Mouse (Mus musculus) lung, postnatal 0 days (tissue): ENCODE measurements around the gene N4bp2l1. TPM values are rescaled to one million over a fixed set of nuclear protein-coding genes. Genes with fewer than 3 reads are reported as not detected.

Experiments used
- ATAC-seq: fragments of 200-750 bp; cut with Nextera tagmentation; 2 replicates; pipeline ENCODE4 v1.8.0; 2017; ENCODE audit warnings: moderate library complexity
- DNase-seq: peaks from one replicate; pipeline ENCODE4 v3.0.0-alpha.2; 2016; ENCODE audit warnings: low spot score
- H3K27ac ChIP-seq: fragments of 300-500 bp; sonication (generic); 2 replicates; pipeline ENCODE4 v1.5.1; 2014; ENCODE audit warnings: antibody characterized with exemption, mild to moderate bottlenecking, low read length, mixed read lengths
- H3K27me3 ChIP-seq: fragments of 300-500 bp; sonication (generic); replicated peaks from 2 replicates; pipeline ENCODE4 v1.6.1; 2014; ENCODE audit warnings: low read length, mixed read lengths; ENCODE audit not compliant: insufficient read depth
- H3K36me3 ChIP-seq: fragments of 300-500 bp; sonication (generic); 2 replicates; pipeline ENCODE4 v1.6.1; 2014; ENCODE audit warnings: low read length, mixed read lengths; ENCODE audit not compliant: insufficient read depth
- H3K4me1 ChIP-seq: fragments of 300-500 bp; sonication (generic); 2 replicates; pipeline ENCODE4 v1.6.1; 2014; ENCODE audit warnings: antibody characterized with exemption, low read depth, low read length, mixed read lengths; ENCODE audit not compliant: insufficient read depth
- H3K4me2 ChIP-seq: fragments of 300-500 bp; sonication (generic); replicated peaks from 2 replicates; pipeline ENCODE4 v1.6.1; 2014; ENCODE audit warnings: low read depth, mild to moderate bottlenecking, low read length, moderate library complexity, mixed read lengths
- H3K4me3 ChIP-seq: fragments of 300-500 bp; sonication (generic); 2 replicates; pipeline ENCODE4 v1.5.1; 2014; ENCODE audit warnings: low read depth, low read length
- H3K9ac ChIP-seq: fragments of 300-500 bp; sonication (generic); replicated peaks from 2 replicates; pipeline ENCODE4 v1.6.1; 2014; ENCODE audit warnings: low read depth, mild to moderate bottlenecking
- H3K9me3 ChIP-seq: fragments of 300-500 bp; sonication (generic); 2 replicates; pipeline ENCODE4 v1.6.1; 2016; ENCODE audit warnings: low read length, mixed read lengths
- CTCF ChIP-seq: IDR thresholded peaks from 2 replicates; pipeline ENCODE4 v1.5.1; 2016; ENCODE audit warnings: antibody characterized with exemption, mild to moderate bottlenecking
- EP300 ChIP-seq: IDR thresholded peaks from 2 replicates; pipeline ENCODE4 v1.6.1; 2016; ENCODE audit warnings: antibody characterized with exemption, mild to moderate bottlenecking, control low read depth
- WGBS: fragments of 180-500 bp; shearing (Covaris S2); extraction: QIAGEN DNeasy Blood & Tissue Kit; methylation state at CpG from one replicate; pipeline ENCODE4 v1.1.7; 2014; 5-methylcytosine and 5-hydroxymethylcytosine counted together
- polyA plus RNA-seq: library from polyadenylated mRNA; unstranded; fragments of >200 nt; fragmentation: Nextera tagmentation; extraction: Ambion mirVana; gene quantifications from 2 replicates; pipeline ENCODE4 v1.2.1, GENCODE M21; 2015

Gene N4bp2l1
- polyA plus RNA-seq, 1 experiment from 2014 or later = 15.2 TPM

DNA sequence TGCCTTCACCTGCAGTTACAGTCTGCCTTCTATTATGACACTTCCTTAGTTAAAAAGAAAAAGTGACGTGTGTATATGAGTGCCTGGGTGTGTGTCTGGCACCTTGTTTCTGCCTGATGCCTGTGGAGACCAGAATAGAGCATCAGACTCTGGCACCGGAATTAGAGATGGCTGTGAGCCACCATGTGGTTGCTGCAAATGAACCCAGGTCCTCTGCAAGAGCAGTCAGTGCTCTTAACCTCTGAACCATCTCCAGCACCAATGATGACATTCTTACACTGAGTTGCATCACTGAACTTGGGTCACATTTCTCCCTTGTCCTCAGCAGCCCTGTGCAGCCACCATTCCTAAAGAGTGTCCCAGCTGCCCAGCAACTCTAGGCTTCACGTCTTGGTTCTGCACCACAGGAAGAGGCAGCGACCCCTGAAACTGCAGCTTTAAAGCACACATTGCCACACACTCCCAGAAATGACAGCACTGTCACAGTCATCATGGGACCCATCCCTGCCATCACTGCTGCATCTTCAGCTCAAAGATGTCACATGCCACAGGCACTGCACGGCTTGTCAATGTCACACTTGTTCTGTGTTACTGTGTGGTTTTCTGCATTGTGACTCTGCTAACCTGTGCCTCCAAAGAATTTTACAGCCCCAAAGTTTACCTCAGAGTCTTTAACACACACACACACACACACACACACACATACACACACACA, 13.2 kb downstream of the N4bp2l1 start:
- no peak overlapping the region for H3K9ac ChIP-seq
- DNase-seq (peak; percentile 71), ATAC-seq (peak; percentile 77)
- H3K4me1 ChIP-seq = peaks cover 4% of the 10 kb centered on the region; the same call in 1 of the 2 replicates
- WGBS = 48% methylated on average over 5 of the region's 5 CpGs
- no peaks in the 10 kb centered on the region for H3K27me3 ChIP-seq
- H3K27ac ChIP-seq = no peak overlapping the region
- no peak for TF ChIP-seq CTCF
- TF ChIP-seq EP300 = no peak
- no peaks in the 10 kb centered on the region for H3K9me3 ChIP-seq
- H3K4me2 ChIP-seq = no peak overlapping the region
- no peaks in the 10 kb centered on the region for H3K36me3 ChIP-seq
- no peak overlapping the region for H3K4me3 ChIP-seq

DNA sequence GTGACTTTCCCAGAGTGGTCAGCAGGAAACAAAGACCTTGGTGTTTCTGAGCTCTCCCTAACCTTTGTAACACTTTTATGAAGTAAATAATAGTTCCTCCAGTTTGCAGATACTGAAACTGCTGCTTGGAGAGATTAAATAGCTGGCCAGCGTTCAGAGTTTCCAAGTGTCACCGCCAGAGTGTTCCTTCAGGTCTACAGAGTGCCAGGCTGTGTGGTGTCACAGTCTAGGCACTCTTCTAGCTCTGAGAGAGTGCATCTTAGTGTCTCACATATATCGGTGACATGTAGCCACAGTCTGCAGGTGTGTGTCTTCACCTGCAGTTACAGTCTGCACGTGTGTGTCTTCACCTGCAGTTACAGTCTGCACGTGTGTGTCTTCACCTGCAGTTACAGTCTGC, 13.8 kb downstream of the N4bp2l1 start:
- Histone ChIP-seq H3K4me2 (no peak overlapping the region), H3K27me3 (no peaks in the 10 kb centered on the region), H3K9ac (no peak overlapping the region), H3K36me3 (no peaks in the 10 kb centered on the region), H3K27ac (no peak overlapping the region), H3K4me1 (peaks cover 7% of the 10 kb centered on the region; the same call in 1 of the 2 replicates), H3K4me3 (no peak overlapping the region), H3K9me3 (no peaks in the 10 kb centered on the region)
- TF ChIP-seq EP300 = no peak
- TF ChIP-seq CTCF = no peak
- DNase-seq (no peak), ATAC-seq (no peak)
- 66% methylated on average over 5 of the region's 5 CpGs for WGBS

DNA sequence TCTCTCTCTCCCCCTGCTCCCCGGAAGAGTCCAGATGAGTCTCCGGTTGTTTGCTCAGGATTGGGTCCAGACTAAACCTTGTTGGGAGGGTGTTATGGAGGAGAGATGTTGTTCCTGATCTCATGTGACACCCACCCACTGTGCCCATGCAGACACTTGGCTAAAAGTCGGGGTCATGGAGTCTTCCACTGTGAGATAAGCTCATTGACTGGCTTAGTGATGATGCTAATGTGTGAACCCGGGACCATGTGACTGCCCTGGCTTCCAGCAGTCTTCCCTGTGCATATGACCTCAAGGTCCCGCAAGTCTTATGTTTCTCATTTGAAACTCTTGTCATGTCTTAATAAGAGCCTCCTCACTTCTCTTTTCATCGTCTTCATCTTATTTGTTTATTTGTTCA, 15.8 kb downstream of the N4bp2l1 start:
- no peak for TF ChIP-seq EP300
- TF ChIP-seq CTCF = no peak
- H3K9me3 ChIP-seq = no peaks in the 10 kb centered on the region
- no peak overlapping the region for H3K4me3 ChIP-seq
- H3K27ac ChIP-seq = no peak overlapping the region
- no peak for ATAC-seq
- no peaks in the 10 kb centered on the region for H3K36me3 ChIP-seq
- H3K4me2 ChIP-seq = no peak overlapping the region
- no peaks in the 10 kb centered on the region for H3K27me3 ChIP-seq
- 65% methylated on average over 6 of the region's 6 CpGs for WGBS
- DNase-seq = no peak
- peaks cover 7% of the 10 kb centered on the region; the same call in 1 of the 2 replicates for H3K4me1 ChIP-seq
- H3K9ac ChIP-seq = no peak overlapping the region

DNA sequence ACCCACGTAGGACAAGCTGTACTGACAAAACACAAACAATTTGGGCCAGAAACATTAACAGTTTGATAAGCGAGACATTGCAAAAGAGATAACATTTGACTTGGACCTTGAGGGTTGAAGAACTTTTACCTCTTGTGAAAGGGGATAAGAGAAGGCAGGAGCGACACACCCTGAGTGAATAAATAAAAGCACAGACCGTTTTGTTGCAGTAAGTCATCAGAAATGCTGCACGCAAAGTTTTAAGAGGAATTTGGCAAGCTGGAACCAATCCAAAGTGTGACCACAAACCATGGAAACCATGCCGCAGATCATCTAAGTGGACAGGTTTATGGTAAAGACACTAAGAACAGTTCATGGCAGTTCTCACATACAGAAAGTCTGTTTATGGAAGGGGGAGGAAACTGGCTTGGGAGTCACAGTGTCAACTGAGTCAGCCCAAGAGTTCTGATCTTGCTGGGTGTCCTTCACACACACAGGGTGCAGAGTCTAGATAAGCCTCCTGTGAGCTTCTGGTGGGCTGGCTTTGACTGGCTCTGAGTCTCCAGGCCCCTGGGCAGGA, 18.3 kb downstream of the N4bp2l1 start:
- no peaks in the 10 kb centered on the region for H3K36me3 ChIP-seq
- no peak overlapping the region for H3K9ac ChIP-seq
- peaks cover 16% of the 10 kb centered on the region; the same call in 1 of the 2 replicates for H3K4me1 ChIP-seq
- ATAC-seq = no peak
- no peaks in the 10 kb centered on the region for H3K9me3 ChIP-seq
- H3K4me3 ChIP-seq = no peak overlapping the region
- DNase-seq = peak; percentile 40
- TF ChIP-seq EP300 = no peak
- TF ChIP-seq CTCF = no peak
- 22% methylated on average over 6 of the region's 6 CpGs for WGBS
- no peaks in the 10 kb centered on the region for H3K27me3 ChIP-seq
- H3K4me2 ChIP-seq = no peak overlapping the region
- H3K27ac ChIP-seq = no peak overlapping the region

DNA sequence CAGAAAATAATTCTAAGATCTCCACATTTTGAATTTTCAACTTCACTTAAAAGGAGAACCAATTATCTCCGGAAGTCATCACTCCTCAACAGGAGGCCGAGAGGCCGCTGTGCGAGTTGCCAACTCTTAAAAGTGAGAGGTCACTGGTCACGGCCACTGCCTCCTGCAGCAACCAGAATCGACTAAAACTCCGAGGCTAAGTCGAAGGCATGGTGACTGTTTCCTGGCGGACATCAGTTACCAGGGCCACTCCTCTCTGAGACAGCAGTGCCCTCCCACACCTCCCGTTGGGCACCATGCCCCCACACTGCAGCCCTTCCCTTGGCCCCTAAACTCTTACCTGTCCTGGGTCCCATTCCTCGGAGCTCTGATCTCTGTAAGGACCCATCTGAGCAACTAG, 20.2 kb downstream of the N4bp2l1 start:
- H3K9me3 ChIP-seq = no peaks in the 10 kb centered on the region
- 77% methylated on average over 11 of the region's 11 CpGs for WGBS
- no peaks in the 10 kb centered on the region for H3K36me3 ChIP-seq
- peaks cover 16% of the 10 kb centered on the region; the same call in 1 of the 2 replicates for H3K4me1 ChIP-seq
- H3K4me2 ChIP-seq = no peak overlapping the region
- H3K4me3 ChIP-seq = no peak overlapping the region
- ATAC-seq (no peak), DNase-seq (no peak)
- H3K9ac ChIP-seq = no peak overlapping the region
- no peaks in the 10 kb centered on the region for H3K27me3 ChIP-seq
- TF ChIP-seq CTCF = no peak
- no peak for TF ChIP-seq EP300
- H3K27ac ChIP-seq = no peak overlapping the region

DNA sequence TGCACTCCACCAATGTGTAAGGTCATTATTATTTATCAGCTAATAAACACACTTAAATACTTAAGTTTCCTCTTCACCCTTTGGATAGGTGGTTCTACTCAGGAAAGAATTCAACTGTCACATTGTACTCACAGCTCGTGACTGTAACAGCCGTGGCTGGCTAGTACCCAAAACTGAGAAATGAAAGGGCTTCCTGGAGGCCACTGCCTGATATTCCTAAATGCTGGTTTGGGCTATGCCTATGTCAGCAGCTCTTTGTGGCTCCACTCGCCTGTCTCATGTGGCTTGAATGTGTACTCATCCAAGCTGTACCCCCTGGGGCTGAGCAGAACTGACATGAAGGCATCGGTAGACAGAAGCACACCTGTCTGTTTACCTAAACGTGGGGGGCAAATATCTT, 22.1 kb downstream of the N4bp2l1 start:
- 38% methylated on average over 5 of the region's 5 CpGs for WGBS
- DNase-seq = peak; percentile 15
- no peak overlapping the region for H3K27ac ChIP-seq
- TF ChIP-seq CTCF (no peak), EP300 (no peak)
- H3K36me3 ChIP-seq = no peaks in the 10 kb centered on the region
- H3K27me3 ChIP-seq = no peaks in the 10 kb centered on the region
- H3K4me1 ChIP-seq = peaks cover 16% of the 10 kb centered on the region; the same call in 1 of the 2 replicates
- no peak overlapping the region for H3K4me3 ChIP-seq
- no peak overlapping the region for H3K9ac ChIP-seq
- H3K9me3 ChIP-seq = no peaks in the 10 kb centered on the region
- ATAC-seq = peak; percentile 17
- no peak overlapping the region for H3K4me2 ChIP-seq
